Mouse (Mus musculus) right cerebral cortex, postnatal 36 days (tissue): Measurements from ENCODE around the gene Arxes2.

Experiments used
- DNase-seq, 2 experiments: peaks; one replicate each; pipeline ENCODE4 v3.0.0; 2022; ENCODE audit warnings: low spot score in 2 of 2, mixed read lengths in 1 of 2

The Arxes2 gene

DNA sequence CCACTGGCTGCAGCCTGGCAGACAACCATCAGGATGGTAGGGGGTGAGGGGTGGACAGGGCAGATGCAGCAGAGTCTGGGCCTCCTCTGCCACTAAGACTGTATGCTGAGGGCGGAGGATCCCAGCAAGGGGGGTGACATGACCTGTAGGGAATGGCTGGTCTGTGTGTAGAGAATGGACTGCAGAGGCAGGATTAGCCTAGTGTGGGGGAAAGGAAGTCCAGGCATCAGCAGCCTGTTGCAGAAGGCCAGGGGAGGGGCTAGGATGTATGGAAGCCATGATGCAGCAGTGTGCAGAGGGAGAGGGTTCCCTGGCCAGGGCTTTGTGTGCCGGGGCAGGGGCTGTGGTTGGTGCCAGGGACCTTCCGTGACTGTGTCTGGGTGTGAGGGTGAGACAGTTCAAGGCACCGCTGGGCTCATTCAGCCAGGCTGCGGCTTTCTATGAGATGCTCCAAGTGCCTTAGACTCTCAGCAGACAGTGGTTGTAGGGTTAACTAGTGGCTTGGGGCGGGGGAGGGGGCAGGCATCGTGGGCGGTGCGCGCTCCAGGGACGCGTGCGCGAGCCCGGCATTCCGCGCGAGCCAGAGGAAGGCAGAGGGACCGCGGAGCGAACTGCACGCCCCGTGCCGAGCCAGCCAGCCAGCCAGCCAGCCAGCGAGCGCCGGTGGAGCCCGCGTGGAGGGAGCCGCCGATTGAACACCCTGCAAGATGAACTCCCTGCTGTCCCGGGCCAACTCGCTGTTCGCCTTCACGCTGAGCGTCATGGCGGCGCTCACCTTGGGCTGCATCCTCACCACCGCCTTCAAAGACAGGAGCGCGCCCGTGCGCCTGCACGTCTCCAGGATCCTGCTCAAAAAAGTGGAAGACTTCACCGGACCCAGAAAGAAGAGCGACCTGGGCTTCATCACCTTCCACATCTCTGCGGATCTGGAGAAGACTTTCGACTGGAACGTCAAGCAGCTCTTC, 39.5 kb downstream of the Arxes2 start, which contains the start of gene Arxes1:
Gene Arxes1 (plus strand): TSS at position 569 of the 965 bp plus-strand sequence.
- DNase-seq = peak in 1 of 2 experiments; percentile 7

DNA sequence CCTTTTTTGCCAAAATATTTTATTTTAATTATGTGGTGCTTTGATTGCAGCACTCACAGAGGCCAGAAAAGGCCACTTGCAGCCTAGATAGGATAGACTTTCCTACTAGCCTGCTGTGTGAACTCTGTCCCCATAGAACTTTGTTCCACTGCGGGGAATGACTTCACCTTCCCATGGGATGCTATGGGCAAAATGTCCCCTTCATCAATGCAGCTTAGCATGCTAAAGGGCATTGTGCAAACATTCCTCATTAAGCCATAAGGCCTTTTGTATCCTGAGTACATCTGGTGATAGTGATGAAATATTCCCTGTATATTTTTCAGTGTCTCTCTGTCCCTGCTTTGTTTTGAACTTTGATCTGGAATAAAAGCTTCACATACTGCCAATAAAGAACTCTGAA, 50.1 kb downstream of the Arxes2 start:
- no peak for DNase-seq
